Mouse (Mus musculus) forebrain, embryonic 12.5 days (tissue): ENCODE measurements around the gene Tex19.2. TPM values are rescaled to one million over a fixed set of nuclear protein-coding genes. Genes with fewer than 3 reads are reported as not detected.
"Not testable (repeated sequence)": the region's sequence is repeated elsewhere in the genome, so short reads cannot be mapped to it uniquely, and the experiment has no call there.

Experiments used
- ATAC-seq: fragments of 200-750 bp; cut with Nextera tagmentation; 2 replicates; pipeline ENCODE4 v1.8.0; 2017; ENCODE audit warnings: moderate TSS enrichment; ENCODE audit not compliant: low FRiP score
- H3K27ac ChIP-seq: fragments of 300-500 bp; sonication (generic); 2 replicates; pipeline ENCODE4 v1.5.1; 2016; ENCODE audit warnings: mild to moderate bottlenecking
- H3K27me3 ChIP-seq: fragments of 300-500 bp; sonication (generic); 2 replicates; pipeline ENCODE4 v1.6.1; 2016; ENCODE audit warnings: mild to moderate bottlenecking
- H3K36me3 ChIP-seq: fragments of 300-500 bp; sonication (generic); replicated peaks from 2 replicates; pipeline ENCODE4 v1.6.1; 2016; ENCODE audit warnings: mild to moderate bottlenecking
- H3K4me1 ChIP-seq: fragments of 300-500 bp; sonication (generic); 2 replicates; pipeline ENCODE4 v1.6.1; 2016
- H3K4me2 ChIP-seq: fragments of 300-500 bp; sonication (generic); 2 replicates; pipeline ENCODE4 v1.6.1; 2016; ENCODE audit warnings: mild to moderate bottlenecking, moderate library complexity
- H3K4me3 ChIP-seq: fragments of 300-500 bp; sonication (generic); replicated peaks from 2 replicates; pipeline ENCODE4 v1.5.1; 2016; ENCODE audit warnings: mild to moderate bottlenecking
- H3K9ac ChIP-seq: fragments of 300-500 bp; sonication (generic); 2 replicates; pipeline ENCODE4 v1.6.1; 2016; ENCODE audit warnings: mild to moderate bottlenecking
- H3K9me3 ChIP-seq: fragments of 300-500 bp; sonication (generic); 2 replicates; pipeline ENCODE4 v1.6.1; 2016
- WGBS: fragments of 180-500 bp; shearing (Covaris S2); methylation state at CpG from one replicate; pipeline ENCODE4 v1.1.7; 2016; 5-methylcytosine and 5-hydroxymethylcytosine counted together
- polyA plus RNA-seq: library from polyadenylated mRNA; unstranded; fragments of >200 nt; fragmentation: Nextera tagmentation; extraction: Ambion mirVana; gene quantifications from 2 replicates; pipeline ENCODE4 v1.2.1, GENCODE M21; 2016

Tex19.2 gene
- polyA plus RNA-seq, 1 experiment from 2014 or later, result not detected

DNA sequence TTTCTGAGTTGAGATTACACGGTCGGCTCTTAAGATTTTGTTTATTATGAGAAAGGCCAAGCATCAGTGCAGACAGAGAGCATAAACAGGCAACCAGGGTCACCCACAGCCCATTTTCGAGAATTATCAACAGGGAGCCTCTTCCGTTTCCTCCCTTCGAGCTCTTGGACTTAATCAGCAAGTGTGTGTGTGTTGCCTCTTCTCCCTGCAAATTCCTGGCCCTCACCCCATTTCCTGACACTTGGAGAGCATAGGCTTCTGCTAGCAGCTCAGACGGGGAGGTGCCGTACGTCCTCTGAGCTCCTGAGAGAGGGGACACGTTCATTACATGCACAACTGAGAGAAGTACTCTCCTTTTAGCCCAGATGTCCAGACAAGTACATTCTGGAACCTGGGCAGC lies 10.4 kb downstream of the Tex19.2 start:
- H3K4me1 ChIP-seq, result no peaks in the 10 kb centered on the region
- H3K27ac ChIP-seq, result no peak overlapping the region
- no peak overlapping the region for H3K4me2 ChIP-seq
- peaks cover 13% of the 10 kb centered on the region for H3K27me3 ChIP-seq
- no peak overlapping the region for H3K9ac ChIP-seq
- 78% methylated on average over 9 of the region's 9 CpGs for WGBS
- no peaks in the 10 kb centered on the region for H3K9me3 ChIP-seq
- no peak for ATAC-seq
- no peak overlapping the region for H3K4me3 ChIP-seq
- no peaks in the 10 kb centered on the region for H3K36me3 ChIP-seq

DNA sequence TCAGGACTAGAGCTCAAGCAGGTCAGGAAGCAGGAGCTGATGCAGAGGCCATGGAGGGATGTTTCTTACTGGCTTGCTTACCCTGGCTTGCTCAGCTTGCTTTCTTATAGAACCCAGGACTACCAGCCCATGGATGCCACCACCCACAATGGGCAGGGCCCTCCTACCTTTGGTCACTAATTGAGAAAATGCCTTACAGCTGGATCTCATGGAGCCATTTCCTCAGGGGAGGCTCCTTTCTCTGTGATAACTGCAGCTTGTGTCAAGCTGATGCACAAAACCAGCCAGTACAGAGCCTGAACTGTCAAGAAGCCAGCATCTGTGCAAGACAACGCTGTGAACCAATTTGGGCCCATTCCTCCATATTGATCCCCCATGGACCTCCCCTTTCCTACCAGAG lies 11.2 kb downstream of the Tex19.2 start:
- not testable (repeated sequence) for H3K4me3 ChIP-seq, H3K27ac ChIP-seq, H3K4me1 ChIP-seq, H3K9me3 ChIP-seq, H3K4me2 ChIP-seq, H3K36me3 ChIP-seq, H3K9ac ChIP-seq, ATAC-seq
- 87% methylated on average over 1 of the region's 1 CpGs for WGBS
- peaks cover 13% of the 10 kb centered on the region for H3K27me3 ChIP-seq

DNA sequence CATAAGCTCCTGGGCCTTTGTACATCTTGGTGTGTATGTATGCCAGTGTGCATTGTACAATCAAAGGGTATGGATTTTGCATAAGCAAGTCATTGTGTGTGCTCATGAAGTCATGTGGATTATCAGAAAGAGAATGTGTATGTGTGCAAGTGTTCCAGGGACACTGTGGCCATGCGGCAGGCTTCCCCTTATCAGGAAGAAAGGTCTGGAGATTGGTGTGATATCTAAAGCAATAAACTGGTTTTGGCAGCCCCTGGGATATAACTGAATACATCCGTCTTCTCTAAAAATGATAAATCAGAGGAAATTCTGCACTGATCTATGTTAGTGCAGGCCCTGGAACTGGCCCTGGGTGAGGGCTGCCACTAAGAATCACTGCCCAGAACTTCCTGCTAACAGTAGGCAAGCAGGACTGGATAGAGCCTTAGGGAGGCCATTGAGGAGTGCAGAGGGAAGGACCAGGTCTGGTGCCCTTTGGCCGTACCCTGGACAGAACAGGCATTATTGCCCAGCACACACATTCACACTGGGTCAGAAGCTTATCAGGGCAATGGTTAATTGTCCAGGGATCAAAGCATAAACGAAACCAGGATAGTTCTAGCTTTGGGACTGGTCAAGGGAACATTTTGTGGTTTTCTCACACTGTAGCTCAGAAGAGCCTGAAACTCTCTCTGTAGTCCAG lies 17.2 kb downstream of the Tex19.2 start:
- 92% methylated on average over 4 of the region's 4 CpGs for WGBS

DNA sequence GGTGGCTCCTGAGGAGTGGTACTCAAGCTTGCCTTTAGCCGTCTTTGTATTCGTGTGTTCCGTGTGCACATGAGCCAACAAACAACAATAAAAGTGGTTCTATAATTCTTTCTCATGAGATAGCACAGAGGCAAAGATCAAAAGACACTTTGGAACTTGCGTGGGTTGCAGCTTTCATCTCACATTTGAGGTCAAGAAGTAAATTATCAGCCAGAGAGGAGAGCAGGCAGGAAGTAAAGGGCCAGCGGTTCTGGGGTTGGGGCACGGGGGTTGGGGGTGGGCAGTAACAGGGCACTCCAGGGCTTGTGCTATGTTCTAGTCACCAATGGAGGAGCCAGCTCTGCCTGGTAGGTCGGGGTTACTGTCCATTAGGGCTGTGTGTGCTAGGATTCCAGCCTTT lies 17.8 kb downstream of the Tex19.2 start:
- Histone ChIP-seq H3K4me2 (no peak overlapping the region), H3K36me3 (no peaks in the 10 kb centered on the region), H3K4me3 (no peak overlapping the region), H3K9me3 (no peaks in the 10 kb centered on the region), H3K27ac (no peak overlapping the region), H3K4me1 (no peaks in the 10 kb centered on the region), H3K27me3 (no peaks in the 10 kb centered on the region), H3K9ac (no peak overlapping the region)
- WGBS, result 76% methylated on average over 7 of the region's 7 CpGs
- ATAC-seq, result no peak

More for the DNA sequence above, 17.2 kb downstream of the Tex19.2 start:
- Histone ChIP-seq H3K27ac (no peak overlapping the region), H3K4me2 (no peak overlapping the region), H3K9me3 (no peaks in the 10 kb centered on the region), H3K4me3 (no peak overlapping the region), H3K4me1 (no peaks in the 10 kb centered on the region), H3K27me3 (no peaks in the 10 kb centered on the region), H3K9ac (no peak overlapping the region), H3K36me3 (no peaks in the 10 kb centered on the region)
- ATAC-seq, result no peak

DNA sequence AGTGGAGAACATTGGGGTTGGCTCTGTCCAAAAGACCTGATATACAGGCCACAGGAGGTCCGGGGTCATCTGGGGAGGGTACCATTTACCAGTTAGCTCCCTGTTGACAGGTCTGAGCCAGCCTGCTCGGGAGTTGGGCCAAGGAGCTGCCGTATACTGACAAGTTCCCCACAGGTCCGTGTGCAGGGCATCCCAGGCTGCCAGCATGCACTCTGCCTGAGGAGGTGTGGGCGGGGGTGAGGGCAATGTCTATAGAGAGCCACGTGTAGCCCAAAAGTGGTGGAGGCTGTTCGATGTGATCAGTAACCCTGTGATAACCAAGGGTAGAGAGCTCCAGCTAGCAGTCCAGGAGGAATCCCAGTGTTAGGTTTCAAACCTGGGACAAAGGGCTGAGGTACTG lies 18.7 kb downstream of the Tex19.2 start:
- Histone ChIP-seq H3K27me3 (no peaks in the 10 kb centered on the region), H3K4me2 (no peak overlapping the region), H3K4me1 (no peaks in the 10 kb centered on the region), H3K36me3 (no peaks in the 10 kb centered on the region), H3K9me3 (no peaks in the 10 kb centered on the region), H3K4me3 (no peak overlapping the region), H3K27ac (no peak overlapping the region), H3K9ac (no peak overlapping the region)
- ATAC-seq, result no peak
- WGBS, result 82% methylated on average over 7 of the region's 7 CpGs

DNA sequence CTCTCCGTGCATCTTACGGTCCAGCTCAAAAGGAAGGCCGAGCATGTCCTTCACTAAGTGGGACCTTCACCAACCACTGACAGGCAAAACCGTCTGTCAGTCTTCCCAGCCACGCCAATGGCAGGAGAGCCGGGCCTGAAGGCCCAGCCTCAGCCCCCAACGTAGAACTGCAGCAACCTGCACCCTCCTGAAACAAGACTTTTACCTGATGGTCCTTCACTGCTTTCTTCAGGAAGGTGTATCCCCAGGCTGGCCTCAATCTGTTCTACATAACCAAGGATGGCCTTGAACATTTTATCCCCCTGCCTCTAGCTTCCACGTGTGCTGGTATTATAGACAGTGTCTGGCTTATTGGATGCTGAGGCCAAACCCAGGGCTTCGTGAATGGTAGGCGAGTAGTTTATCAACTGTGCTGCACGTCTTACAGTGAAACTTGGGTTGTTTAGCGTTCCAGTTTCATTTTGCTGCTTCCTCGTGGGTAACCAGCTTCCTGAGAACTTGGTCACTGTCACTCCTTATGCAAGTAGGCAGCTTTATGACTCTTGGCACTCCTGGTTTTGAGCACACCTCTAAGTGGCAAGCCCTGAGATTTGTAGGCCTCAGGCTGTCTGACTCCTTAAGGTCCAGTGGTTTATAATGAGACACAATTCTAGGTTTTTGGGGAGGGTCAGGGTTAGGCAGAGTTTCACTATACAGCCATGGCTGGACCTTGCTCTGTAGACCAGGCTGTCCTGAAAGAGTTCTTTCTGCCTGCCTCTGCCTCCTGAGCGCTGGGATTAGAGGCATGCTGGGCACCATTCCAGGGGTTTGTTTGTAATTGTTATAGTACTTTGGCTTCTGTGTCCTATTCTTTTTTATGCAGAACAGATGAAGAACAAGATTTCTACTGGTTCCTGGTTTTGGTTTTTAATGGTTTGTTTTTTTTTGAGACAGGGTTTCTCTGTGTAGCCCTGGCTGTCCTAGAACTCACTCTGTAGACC lies 25.6 kb downstream of the Tex19.2 start:
- H3K9ac ChIP-seq, result no peak overlapping the region
- no peaks in the 10 kb centered on the region for H3K9me3 ChIP-seq
- no peak overlapping the region for H3K4me3 ChIP-seq
- no peaks in the 10 kb centered on the region for H3K27me3 ChIP-seq
- H3K36me3 ChIP-seq, result no peaks in the 10 kb centered on the region
- H3K27ac ChIP-seq, result no peak overlapping the region
- no peak overlapping the region for H3K4me2 ChIP-seq
- 89% methylated on average over 14 of the region's 14 CpGs for WGBS
- no peak for ATAC-seq
- no peaks in the 10 kb centered on the region for H3K4me1 ChIP-seq

DNA sequence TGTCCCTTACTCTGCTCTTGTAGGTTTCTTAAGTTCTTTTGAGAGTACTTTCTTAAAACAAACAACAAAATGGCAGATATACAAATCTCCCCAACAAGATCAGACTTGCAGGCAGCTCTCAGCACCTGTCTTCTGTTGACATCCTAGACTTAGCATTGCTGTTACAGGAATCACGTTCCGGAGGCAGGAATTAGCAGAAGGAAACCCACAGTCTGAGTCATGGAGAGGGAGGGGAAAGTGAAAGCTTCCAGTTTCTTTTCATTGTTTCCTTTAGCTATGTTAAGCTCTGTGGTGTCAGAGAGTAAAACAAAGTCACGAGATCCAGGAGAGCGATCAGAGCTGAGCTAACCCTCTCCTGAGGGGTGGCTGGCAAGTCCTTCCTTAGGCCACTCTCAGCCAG lies 27.5 kb downstream of the Tex19.2 start:
- Histone ChIP-seq H3K27ac (no peak overlapping the region), H3K4me2 (no peak overlapping the region), H3K36me3 (no peaks in the 10 kb centered on the region), H3K9me3 (no peaks in the 10 kb centered on the region), H3K27me3 (no peaks in the 10 kb centered on the region), H3K4me3 (no peak overlapping the region), H3K9ac (no peak overlapping the region), H3K4me1 (no peaks in the 10 kb centered on the region)
- no peak for ATAC-seq
- WGBS, result 82% methylated on average over 4 of the region's 4 CpGs

DNA sequence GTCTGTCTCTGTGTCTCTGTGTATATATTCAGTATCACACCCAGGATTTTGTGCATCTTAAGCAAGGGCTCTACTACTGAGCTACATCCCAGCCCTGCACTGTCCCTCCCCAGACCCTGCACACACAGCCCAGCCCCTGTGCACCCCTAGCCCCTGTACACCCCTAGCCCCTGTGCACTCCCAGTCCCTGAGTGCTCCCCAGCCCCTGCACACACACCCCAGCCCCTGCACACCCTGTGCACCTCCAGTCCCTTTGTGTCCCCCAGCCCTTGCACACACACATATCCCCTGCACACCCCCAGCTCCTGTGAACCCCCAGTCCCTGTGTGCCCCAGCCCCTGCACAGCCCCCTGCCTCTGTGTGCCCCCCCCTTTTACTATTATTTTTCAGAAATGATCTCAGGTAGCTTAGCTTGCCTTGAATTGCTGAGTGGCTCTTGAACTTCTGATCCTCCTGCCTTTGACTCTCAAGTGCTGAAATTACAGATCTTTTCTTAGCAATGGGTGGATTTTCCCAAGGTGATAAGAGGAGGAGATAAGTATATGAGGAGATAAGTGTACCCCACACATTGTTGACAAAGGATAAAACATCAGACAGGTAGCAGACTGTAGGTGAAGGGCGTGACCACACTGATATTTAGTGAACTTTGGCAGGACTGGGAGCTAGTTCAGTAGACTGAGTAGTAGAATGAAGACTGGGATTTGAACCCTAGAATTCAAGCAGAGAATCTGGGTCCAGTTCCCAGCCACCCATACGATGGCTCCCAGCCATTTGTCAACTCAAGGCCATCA lies 28.5 kb downstream of the Tex19.2 start:
- Histone ChIP-seq H3K9me3 (no peaks in the 10 kb centered on the region), H3K4me1 (no peaks in the 10 kb centered on the region), H3K27me3 (no peaks in the 10 kb centered on the region), H3K4me3 (no peak overlapping the region), H3K27ac (no peak overlapping the region), H3K4me2 (no peak overlapping the region), H3K36me3 (no peaks in the 10 kb centered on the region), H3K9ac (no peak overlapping the region)
- ATAC-seq, result no peak
- WGBS, result 87% methylated on average over 2 of the region's 2 CpGs

DNA sequence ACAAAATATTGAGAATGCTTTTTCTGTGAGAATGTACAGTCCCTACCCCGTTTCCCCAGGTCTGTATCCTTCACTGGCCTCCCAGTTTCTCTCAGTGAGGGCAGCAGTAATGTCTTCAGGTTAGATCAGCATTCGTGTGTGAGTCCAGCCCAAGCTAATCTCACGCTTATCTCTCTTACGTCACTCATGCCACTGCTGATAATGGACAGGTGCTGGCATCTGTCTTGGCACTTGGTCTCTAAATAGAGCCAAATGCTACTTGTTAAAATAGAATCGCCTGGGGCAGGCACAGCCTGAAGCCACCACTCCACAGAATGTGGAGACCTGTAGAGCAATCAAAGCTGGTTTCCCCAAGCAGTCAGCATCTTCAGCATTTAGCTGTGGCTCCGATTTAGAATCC lies 29.5 kb downstream of the Tex19.2 start:
- Histone ChIP-seq H3K4me1 (no peaks in the 10 kb centered on the region), H3K36me3 (no peaks in the 10 kb centered on the region), H3K9ac (no peak overlapping the region), H3K27me3 (no peaks in the 10 kb centered on the region), H3K4me3 (no peak overlapping the region), H3K4me2 (no peak overlapping the region), H3K27ac (no peak overlapping the region), H3K9me3 (no peaks in the 10 kb centered on the region)
- 87% methylated on average over 6 of the region's 6 CpGs for WGBS
- no peak for ATAC-seq

DNA sequence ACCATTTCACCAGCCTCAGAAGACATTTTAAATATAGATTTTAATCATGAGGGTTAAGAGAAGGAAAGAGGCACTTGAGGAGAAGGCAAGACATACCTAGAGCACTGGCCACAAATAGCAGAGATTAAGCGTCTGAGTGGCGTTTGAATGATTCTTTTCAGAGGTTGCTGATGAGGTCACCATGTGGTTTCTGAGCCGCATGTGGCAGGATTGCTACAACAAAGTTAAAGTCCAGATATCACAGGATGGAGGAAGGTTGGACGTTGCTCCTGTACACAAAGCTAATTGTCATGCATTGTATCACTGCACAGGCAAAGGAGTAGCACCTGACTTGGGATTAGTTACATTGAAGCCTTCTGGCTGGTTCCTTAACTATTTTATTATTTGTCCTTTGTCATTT lies 32.2 kb downstream of the Tex19.2 start:
- Histone ChIP-seq H3K27me3 (no peaks in the 10 kb centered on the region), H3K36me3 (no peaks in the 10 kb centered on the region), H3K27ac (no peak overlapping the region), H3K4me3 (no peak overlapping the region), H3K4me2 (no peak overlapping the region), H3K4me1 (no peaks in the 10 kb centered on the region), H3K9ac (no peak overlapping the region), H3K9me3 (no peaks in the 10 kb centered on the region)
- ATAC-seq, result no peak
- WGBS, result 53% methylated on average over 4 of the region's 4 CpGs

DNA sequence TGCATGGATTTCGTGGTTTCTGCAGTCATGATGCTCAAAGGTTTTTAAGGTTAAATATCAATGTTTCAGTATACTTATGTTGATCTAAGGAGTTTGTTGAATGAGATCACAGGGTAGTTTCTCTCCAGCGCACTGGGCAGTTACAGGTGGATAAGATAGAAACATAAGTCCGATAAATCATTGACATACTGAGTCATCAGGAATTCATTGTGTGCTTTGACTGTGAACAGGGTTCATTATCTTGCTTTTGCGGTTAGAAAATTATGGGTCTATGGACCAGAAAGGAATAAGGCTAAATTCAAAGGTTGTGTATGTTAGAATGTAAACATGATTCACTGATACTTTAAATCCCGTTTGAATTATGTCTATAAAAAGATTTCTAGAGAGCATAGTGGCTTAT lies 33.3 kb downstream of the Tex19.2 start:
- Histone ChIP-seq H3K27me3 (no peaks in the 10 kb centered on the region), H3K36me3 (no peaks in the 10 kb centered on the region), H3K9ac (no peak overlapping the region), H3K4me3 (no peak overlapping the region), H3K4me1 (no peaks in the 10 kb centered on the region), H3K27ac (no peak overlapping the region), H3K4me2 (no peak overlapping the region), H3K9me3 (no peaks in the 10 kb centered on the region)
- ATAC-seq, result no peak
- WGBS, result 86% methylated on average over 5 of the region's 5 CpGs

DNA sequence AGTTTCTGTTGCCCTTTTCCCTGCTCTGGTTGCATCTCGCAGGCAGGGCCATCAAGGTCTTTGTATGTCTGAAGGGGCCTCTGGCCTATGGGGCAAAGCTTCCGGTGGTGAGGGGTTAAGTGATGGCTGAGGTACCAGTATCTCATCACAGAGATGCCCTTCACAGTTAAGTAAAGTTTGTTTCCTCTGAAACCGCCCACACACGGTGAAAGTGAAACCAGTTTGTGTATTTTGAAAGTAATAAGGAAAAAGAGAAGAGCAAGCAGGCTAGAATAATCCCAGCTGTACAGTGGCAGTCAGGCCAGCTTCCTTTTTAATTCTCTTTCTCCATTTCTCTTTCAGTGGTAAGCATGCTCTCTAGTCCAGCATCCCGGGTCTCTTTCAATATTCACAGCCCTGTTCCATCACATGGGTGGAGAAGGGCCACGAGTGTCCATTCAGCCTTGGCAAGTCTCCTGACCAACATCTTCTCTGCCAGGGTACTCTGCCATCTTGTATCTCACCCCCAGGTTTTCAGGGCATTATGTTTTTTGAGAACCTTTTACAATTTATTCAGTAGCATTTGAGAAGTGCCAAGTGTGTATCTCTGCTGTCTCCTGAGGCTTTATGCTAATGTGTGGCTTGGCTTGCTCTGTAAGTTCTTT lies 35.5 kb downstream of the Tex19.2 start:
- Histone ChIP-seq H3K36me3 (no peaks in the 10 kb centered on the region), H3K4me2 (no peak overlapping the region), H3K9me3 (no peaks in the 10 kb centered on the region), H3K4me3 (no peak overlapping the region), H3K27ac (no peak overlapping the region), H3K27me3 (no peaks in the 10 kb centered on the region), H3K4me1 (no peaks in the 10 kb centered on the region), H3K9ac (no peak overlapping the region)
- WGBS, result 86% methylated on average over 6 of the region's 6 CpGs
- no peak for ATAC-seq
